Mouse (Mus musculus) megakaryocyte, embryonic 14.5 days (primary cell): ENCODE data around the gene Ltbp2.

ENCODE experiments used
- FLI1 ChIP-seq: IDR thresholded peaks from 2 replicates; pipeline ENCODE4 v1.6.1; 2012; ENCODE audit warnings: low read length, inconsistent platforms, mixed read lengths
- GATA1 ChIP-seq: IDR thresholded peaks from 3 replicates; pipeline ENCODE4 v1.6.1; 2012; ENCODE audit warnings: mixed read lengths, low read length, inconsistent platforms, borderline replicate concordance

- TF ChIP-seq GATA1 (no peak), FLI1 (no peak)
Measured at GRCm38 (mm10) chr12:84806726-84807125, 69.6 kb downstream of the Ltbp2 start.
